Mouse (Mus musculus) myocyte (in vitro differentiated cells): ENCODE data around the gene Jakmip3. TPM values are rescaled to one million over a fixed set of nuclear protein-coding genes. Genes with fewer than 3 reads are reported as not detected.

Experiments used
- H3K27me3 ChIP-seq: one replicate; pipeline ENCODE4 v1.6.1; 2011; ENCODE audit not compliant: control insufficient read depth, insufficient read depth, insufficient read length
- H3K36me3 ChIP-seq: one replicate; pipeline ENCODE4 v1.6.1; 2011; ENCODE audit not compliant: control insufficient read depth, insufficient read depth
- H3K4me2 ChIP-seq: one replicate; pipeline ENCODE4 v1.6.1; 2011; ENCODE audit warnings: low read depth, control low read depth
- H3K4me3 ChIP-seq: one replicate; pipeline ENCODE4 v1.5.1; 2011; ENCODE audit warnings: mild to moderate bottlenecking, control low read depth, moderate library complexity
- H3K79me2 ChIP-seq: one replicate; pipeline ENCODE4 v1.6.1; 2011; ENCODE audit not compliant: control insufficient read depth, insufficient read depth
- H3ac ChIP-seq: one replicate; pipeline ENCODE4 v1.6.1; 2011; ENCODE audit not compliant: control insufficient read depth, insufficient read length
- CEBPB ChIP-seq: IDR thresholded peaks from 2 replicates; pipeline ENCODE4 v1.6.1; 2011; ENCODE audit warnings: mild to moderate bottlenecking, moderate library complexity; ENCODE audit not compliant: poor library complexity, insufficient read depth, severe bottlenecking
- E2F4 ChIP-seq: IDR thresholded peaks from one replicate; pipeline ENCODE4 v1.6.1; 2011; ENCODE audit warnings: mild to moderate bottlenecking, control low read depth, moderate library complexity; ENCODE audit not compliant: insufficient read depth
- MAX ChIP-seq: IDR thresholded peaks from one replicate; pipeline ENCODE4 v1.6.1; 2011; ENCODE audit warnings: low read depth, mild to moderate bottlenecking, control low read depth
- MYOD1 ChIP-seq, 3 experiments: IDR thresholded peaks; one replicate each; pipeline ENCODE4 v1.6.1; 2011; ENCODE audit warnings: control low read depth in 2 of 3, low read depth in 2 of 3, mild to moderate bottlenecking in 2 of 3, moderate library complexity in 1 of 3; ENCODE audit not compliant: insufficient read length in 2 of 3, control insufficient read depth in 1 of 3
- MYOG ChIP-seq, 3 experiments: IDR thresholded peaks; one replicate each; pipeline ENCODE4 v1.6.1; 2011; ENCODE audit warnings: control low read depth in 2 of 3, low read depth in 2 of 3, mild to moderate bottlenecking in 2 of 3; ENCODE audit not compliant: insufficient read length in 2 of 3, control insufficient read depth in 1 of 3, insufficient read depth in 1 of 3
- POLR2A ChIP-seq: IDR thresholded peaks from one replicate; pipeline ENCODE4 v1.6.1; 2011; ENCODE audit warnings: low read depth, mild to moderate bottlenecking, control low read depth, moderate library complexity; ENCODE audit not compliant: insufficient read length
- POLR2AphosphoS2 ChIP-seq: IDR thresholded peaks from one replicate; pipeline ENCODE4 v1.6.1; 2011; ENCODE audit warnings: low read depth, control low read depth; ENCODE audit not compliant: insufficient read length
- REST ChIP-seq: IDR thresholded peaks from one replicate; pipeline ENCODE4 v1.6.1; 2011; ENCODE audit warnings: mild to moderate bottlenecking, control low read depth, moderate library complexity; ENCODE audit not compliant: insufficient read depth, insufficient read length
- SRF ChIP-seq: IDR thresholded peaks from one replicate; pipeline ENCODE4 v1.6.1; 2011; ENCODE audit warnings: low read depth; ENCODE audit not compliant: control insufficient read depth, insufficient read length
- TCF12 ChIP-seq: IDR thresholded peaks from one replicate; pipeline ENCODE4 v1.6.1; 2011; ENCODE audit warnings: mild to moderate bottlenecking, control low read depth; ENCODE audit not compliant: poor library complexity, insufficient read depth, severe bottlenecking
- TCF3 ChIP-seq: IDR thresholded peaks from one replicate; pipeline ENCODE4 v1.6.1; 2011; ENCODE audit warnings: low read depth, control low read depth; ENCODE audit not compliant: insufficient read length
- USF1 ChIP-seq: IDR thresholded peaks from one replicate; pipeline ENCODE4 v1.6.1; 2011; ENCODE audit warnings: low read depth, mild to moderate bottlenecking, control low read depth, moderate library complexity
- polyA plus RNA-seq: library from polyadenylated mRNA; unstranded; fragments of >200 nt; fragmentation: generic; extraction: Trizol; gene quantifications from one replicate; pipeline ENCODE4 v1.2.1, GENCODE M21; 2012; ENCODE audit warnings: missing spikeins

The Jakmip3 gene
- polyA plus RNA-seq, 1 experiment, result 0.01 TPM

DNA sequence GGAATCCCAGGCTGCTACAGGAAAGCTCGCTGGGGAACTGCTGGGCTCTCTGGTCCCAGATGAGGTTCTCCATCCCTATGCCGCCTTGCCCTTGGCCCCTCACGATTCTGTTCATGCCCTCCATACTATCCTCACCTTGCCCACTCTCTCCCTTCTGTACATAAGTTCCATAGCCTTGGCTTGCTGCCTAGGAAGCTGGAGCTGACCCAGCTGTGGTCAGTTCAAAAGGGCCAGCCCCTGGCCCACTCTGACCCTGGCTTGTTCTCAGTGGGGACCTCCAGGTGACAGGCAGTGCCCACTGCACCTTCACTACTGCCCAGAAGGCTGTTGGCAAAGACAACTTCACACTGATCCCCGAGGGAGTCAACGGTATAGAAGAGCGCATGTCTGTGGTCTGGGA is 155.9 kb downstream of the Jakmip3 start:
- H3K79me2 ChIP-seq, result no peaks in the 10 kb centered on the region
- no peaks in the 10 kb centered on the region for H3K36me3 ChIP-seq
- H3K4me3 ChIP-seq, result no peak overlapping the region
- H3K27me3 ChIP-seq, result peaks cover 88% of the 10 kb centered on the region
- no peak for TF ChIP-seq SRF
- no peak for TF ChIP-seq MYOG (IDR thresholded peaks at IDR 0.05; ENCODE audit: control insufficient read depth in 1 of 3, insufficient read depth in 1 of 3, insufficient read length in 2 of 3, low read depth in 2 of 3)
- no peak for TF ChIP-seq MYOD1 (IDR thresholded peaks at IDR 0.05; ENCODE audit: control insufficient read depth in 1 of 3, insufficient read length in 2 of 3, low read depth in 2 of 3)
- TF ChIP-seq REST, result no peak
- no peak for TF ChIP-seq USF1
- TF ChIP-seq POLR2AphosphoS2, result no peak
- TF ChIP-seq TCF12, result no peak
- no peak for TF ChIP-seq POLR2A
- no peak for TF ChIP-seq MAX
- no peak for TF ChIP-seq E2F4
- TF ChIP-seq TCF3, result no peak
- TF ChIP-seq CEBPB, result no peak
- H3K4me2 ChIP-seq, result no peak overlapping the region
- no peak overlapping the region for H3ac ChIP-seq

DNA sequence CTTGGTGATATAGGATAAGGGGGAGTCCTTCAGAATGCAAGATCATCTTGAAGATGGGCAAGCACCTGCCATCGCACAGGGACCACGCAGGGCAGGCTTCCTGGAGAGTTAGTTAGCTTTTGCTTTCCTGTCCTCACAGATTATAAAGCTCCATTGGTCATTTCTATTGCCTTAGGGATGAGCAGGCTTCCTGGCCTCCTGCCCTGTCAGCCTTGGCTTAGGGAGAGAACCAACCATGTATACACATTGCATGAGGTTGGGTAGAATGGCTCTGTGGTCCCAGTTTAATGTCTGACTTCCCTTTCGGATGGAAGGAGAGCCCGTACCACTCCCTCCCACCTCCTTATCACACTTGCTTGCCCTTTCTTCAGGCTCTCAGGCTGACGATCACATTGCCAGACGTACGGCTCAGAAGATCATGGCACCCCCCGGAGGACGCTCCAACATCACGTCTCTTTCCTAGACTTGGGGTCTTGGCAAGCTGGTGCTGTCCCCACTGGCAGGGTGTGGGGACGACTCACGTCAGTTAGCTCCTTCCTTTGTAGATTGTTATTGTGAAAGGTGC is 160.1 kb downstream of the Jakmip3 start:
- H3K4me2 ChIP-seq, result no peak overlapping the region
- TF ChIP-seq TCF3, result no peak
- no peak for TF ChIP-seq POLR2A
- no peak for TF ChIP-seq SRF
- no peak for TF ChIP-seq TCF12
- TF ChIP-seq POLR2AphosphoS2, result no peak
- TF ChIP-seq CEBPB, result no peak
- no peak for TF ChIP-seq MAX
- TF ChIP-seq MYOG (IDR thresholded peaks at IDR 0.05; ENCODE audit: control insufficient read depth in 1 of 3, insufficient read depth in 1 of 3, insufficient read length in 2 of 3, low read depth in 2 of 3), result no peak
- TF ChIP-seq USF1, result no peak
- no peak for TF ChIP-seq REST
- no peak for TF ChIP-seq MYOD1 (IDR thresholded peaks at IDR 0.05; ENCODE audit: control insufficient read depth in 1 of 3, insufficient read length in 2 of 3, low read depth in 2 of 3)
- no peak for TF ChIP-seq E2F4
- no peak overlapping the region for H3K4me3 ChIP-seq
- peaks cover 67% of the 10 kb centered on the region for H3K27me3 ChIP-seq
- no peaks in the 10 kb centered on the region for H3K36me3 ChIP-seq
- no peak overlapping the region for H3ac ChIP-seq
- H3K79me2 ChIP-seq, result no peaks in the 10 kb centered on the region

DNA sequence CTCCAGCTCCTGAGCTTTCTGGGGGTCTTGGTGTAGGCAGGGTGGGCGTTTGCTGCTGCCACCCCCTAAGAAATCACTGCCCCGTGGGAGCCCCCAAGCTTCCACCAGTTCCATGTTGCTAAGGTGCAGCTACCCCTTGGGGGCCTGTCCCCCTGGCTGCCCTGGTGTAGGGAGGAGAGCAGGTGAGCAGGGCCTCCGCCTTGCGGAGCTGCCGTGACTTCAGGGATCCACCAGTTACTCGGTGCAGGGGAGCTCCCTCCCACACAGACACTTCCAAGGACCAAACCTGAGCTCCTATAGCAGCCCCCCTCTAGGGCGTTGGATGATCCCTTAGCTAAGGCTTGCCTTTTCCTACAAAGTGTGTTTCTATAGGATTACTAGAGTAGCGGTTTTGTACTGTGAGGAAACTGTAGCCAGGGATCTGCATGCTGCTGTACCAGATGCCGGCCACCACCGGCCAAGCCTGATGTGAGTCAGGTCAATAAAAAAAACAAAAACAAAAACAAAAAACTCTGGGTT is 160.8 kb downstream of the Jakmip3 start:
- Histone ChIP-seq H3ac (no peak overlapping the region), H3K4me3 (no peak overlapping the region), H3K4me2 (no peak overlapping the region), H3K79me2 (no peaks in the 10 kb centered on the region), H3K36me3 (no peaks in the 10 kb centered on the region), H3K27me3 (peaks cover 62% of the 10 kb centered on the region)
- no peak for TF ChIP-seq USF1
- no peak for TF ChIP-seq MYOD1 (IDR thresholded peaks at IDR 0.05; ENCODE audit: control insufficient read depth in 1 of 3, insufficient read length in 2 of 3, low read depth in 2 of 3)
- TF ChIP-seq SRF, result no peak
- TF ChIP-seq POLR2A, result no peak
- no peak for TF ChIP-seq TCF12
- TF ChIP-seq CEBPB, result no peak
- no peak for TF ChIP-seq MYOG (IDR thresholded peaks at IDR 0.05; ENCODE audit: control insufficient read depth in 1 of 3, insufficient read depth in 1 of 3, insufficient read length in 2 of 3, low read depth in 2 of 3)
- TF ChIP-seq E2F4, result no peak
- TF ChIP-seq MAX, result no peak
- TF ChIP-seq REST, result no peak
- TF ChIP-seq POLR2AphosphoS2, result no peak
- no peak for TF ChIP-seq TCF3

DNA sequence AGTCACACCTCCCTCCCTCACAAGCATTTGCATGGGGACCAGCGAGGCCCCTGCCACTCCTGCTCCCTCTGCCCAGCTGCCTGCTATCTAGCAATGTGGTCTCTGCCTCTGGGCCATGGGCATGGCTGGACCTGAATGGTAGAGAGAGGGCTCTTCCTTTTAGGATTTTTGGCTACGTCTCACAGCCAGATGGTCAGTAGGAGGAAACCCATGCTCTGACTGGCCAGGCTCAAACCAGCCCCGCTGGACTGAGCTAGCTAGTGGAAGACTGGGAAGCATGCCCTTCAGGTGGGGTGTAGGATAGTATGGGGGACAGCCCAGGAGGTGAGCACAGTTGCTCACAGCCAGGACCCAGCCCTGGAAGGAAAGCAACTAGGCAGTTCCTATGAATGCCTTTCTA is 161.3 kb downstream of the Jakmip3 start:
- H3K27me3 ChIP-seq, result peaks cover 57% of the 10 kb centered on the region
- H3K36me3 ChIP-seq, result no peaks in the 10 kb centered on the region
- TF ChIP-seq REST, result no peak
- TF ChIP-seq POLR2AphosphoS2, result no peak
- no peak for TF ChIP-seq MAX
- no peak for TF ChIP-seq MYOD1 (IDR thresholded peaks at IDR 0.05; ENCODE audit: control insufficient read depth in 1 of 3, insufficient read length in 2 of 3, low read depth in 2 of 3)
- TF ChIP-seq E2F4, result no peak
- TF ChIP-seq CEBPB, result no peak
- TF ChIP-seq POLR2A, result no peak
- no peak for TF ChIP-seq MYOG (IDR thresholded peaks at IDR 0.05; ENCODE audit: control insufficient read depth in 1 of 3, insufficient read depth in 1 of 3, insufficient read length in 2 of 3, low read depth in 2 of 3)
- TF ChIP-seq TCF12, result no peak
- no peak for TF ChIP-seq TCF3
- TF ChIP-seq SRF, result no peak
- TF ChIP-seq USF1, result no peak
- no peak overlapping the region for H3K4me2 ChIP-seq
- no peak overlapping the region for H3K4me3 ChIP-seq
- H3K79me2 ChIP-seq, result no peaks in the 10 kb centered on the region
- no peak overlapping the region for H3ac ChIP-seq

DNA sequence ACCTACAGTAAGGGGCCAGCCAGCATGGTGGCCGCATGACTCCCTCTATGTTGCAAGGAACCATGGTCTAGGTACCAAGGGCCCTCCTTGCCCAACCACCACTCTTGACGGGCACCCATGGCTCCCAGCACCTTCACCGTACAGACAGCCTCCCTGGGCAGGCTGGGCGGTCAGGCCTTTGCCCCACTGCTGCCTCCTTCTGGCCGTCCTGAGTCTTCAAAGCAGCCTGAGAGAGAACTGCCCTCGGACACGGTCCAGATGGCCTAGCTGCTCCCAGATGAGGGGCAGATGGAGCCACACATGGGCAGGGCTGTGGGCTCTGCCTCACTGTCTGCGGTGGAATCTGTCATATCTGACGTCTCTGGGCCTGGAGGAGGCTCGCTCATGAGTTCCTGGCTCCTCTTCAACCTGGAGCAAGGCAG is 163.4 kb downstream of the Jakmip3 start:
- H3K4me3 ChIP-seq, result no peak overlapping the region
- H3K36me3 ChIP-seq, result no peaks in the 10 kb centered on the region
- no peak overlapping the region for H3ac ChIP-seq
- H3K27me3 ChIP-seq, result peaks cover 38% of the 10 kb centered on the region
- TF ChIP-seq POLR2A (no peak), SRF (no peak), POLR2AphosphoS2 (no peak), MYOD1 (IDR thresholded peaks at IDR 0.05; ENCODE audit: control insufficient read depth in 1 of 3, insufficient read length in 2 of 3, low read depth in 2 of 3) (no peak), USF1 (no peak), E2F4 (no peak), MYOG (IDR thresholded peaks at IDR 0.05; ENCODE audit: control insufficient read depth in 1 of 3, insufficient read depth in 1 of 3, insufficient read length in 2 of 3, low read depth in 2 of 3) (no peak), TCF12 (no peak)
- no peak overlapping the region for H3K4me2 ChIP-seq
- no peaks in the 10 kb centered on the region for H3K79me2 ChIP-seq
